Mouse (Mus musculus) C2C12 (cell line): ENCODE measurements around the gene Agap3.

Source experiments
- CEBPB ChIP-seq: IDR thresholded peaks from one replicate; pipeline ENCODE4 v1.6.1; 2011; ENCODE audit warnings: low read depth, mild to moderate bottlenecking, control low read depth, moderate library complexity
- MYOD1 ChIP-seq: IDR thresholded peaks from one replicate; pipeline ENCODE4 v1.6.1; 2011; ENCODE audit warnings: low read depth; ENCODE audit not compliant: control insufficient read depth, insufficient read length
- USF1 ChIP-seq: IDR thresholded peaks from one replicate; pipeline ENCODE4 v1.6.1; 2011; ENCODE audit warnings: low read depth, mild to moderate bottlenecking, control low read depth, moderate library complexity

GRCm38 (mm10) chr5:24452691-24453233 is 785 bp downstream of the Agap3 start:
- TF ChIP-seq USF1 (no peak), CEBPB (no peak), MYOD1 (no peak)
